Mouse (Mus musculus): ENCODE data around the gene G0s2. TPM values are rescaled to one million over a fixed set of nuclear protein-coding genes. Genes with fewer than 3 reads are reported as not detected.

The G0s2 gene
- polyA plus RNA-seq, 1 experiment from 2014 or later: 17.1 TPM

GRCm38 (mm10) chr1:193303096-193303495 lies 30.1 kb upstream of the G0s2 start:
- no peak for ATAC-seq (ENCODE audit: insufficient number of reproducible peaks, insufficient read depth, low FRiP score, low TSS enrichment)
- H3K4me1 ChIP-seq: no peaks in the 10 kb centered on the region
- no peak overlapping the region for H3K27ac ChIP-seq
- 56% methylated on average over 2 of the region's 2 CpGs for WGBS
- no peaks in the 10 kb centered on the region for H3K36me3 ChIP-seq
- no peaks in the 10 kb centered on the region for H3K27me3 ChIP-seq
- no peak overlapping the region for H3K4me2 ChIP-seq (replicated peaks)
- no peak overlapping the region for H3K9ac ChIP-seq
- H3K4me3 ChIP-seq: no peak overlapping the region
- no peaks in the 10 kb centered on the region for H3K9me3 ChIP-seq

- Histone ChIP-seq H3K9ac (no peak overlapping the region), H3K4me3 (no peak overlapping the region), H3K36me3 (no peaks in the 10 kb centered on the region), H3K4me1 (no peaks in the 10 kb centered on the region), H3K9me3 (no peaks in the 10 kb centered on the region), H3K27ac (no peak overlapping the region), H3K4me2 (replicated peaks) (no peak overlapping the region), H3K27me3 (no peaks in the 10 kb centered on the region)
- no peak for ATAC-seq (ENCODE audit: insufficient number of reproducible peaks, insufficient read depth, low FRiP score, low TSS enrichment)
- WGBS: 58% methylated on average over 8 of the region's 8 CpGs
Measured at GRCm38 (mm10) chr1:193302093-193302405, 29.0 kb upstream of the G0s2 start.

- Histone ChIP-seq H3K27me3 (no peaks in the 10 kb centered on the region), H3K9me3 (no peaks in the 10 kb centered on the region), H3K4me3 (no peak overlapping the region), H3K9ac (no peak overlapping the region), H3K36me3 (no peaks in the 10 kb centered on the region), H3K4me1 (no peaks in the 10 kb centered on the region), H3K27ac (no peak overlapping the region), H3K4me2 (replicated peaks) (no peak overlapping the region)
- 64% methylated on average over 6 of the region's 6 CpGs for WGBS
- peak; percentile 67; the same call in 1 of the 2 replicates for ATAC-seq (ENCODE audit: insufficient number of reproducible peaks, insufficient read depth, low FRiP score, low TSS enrichment)
Measured at GRCm38 (mm10) chr1:193301216-193302092, 28.4 kb upstream of the G0s2 start.

GRCm38 (mm10) chr1:193299995-193300394 lies 27.0 kb upstream of the G0s2 start:
- Histone ChIP-seq H3K36me3 (no peaks in the 10 kb centered on the region), H3K9me3 (no peaks in the 10 kb centered on the region), H3K4me3 (no peak overlapping the region), H3K4me2 (replicated peaks) (no peak overlapping the region), H3K27me3 (no peaks in the 10 kb centered on the region), H3K4me1 (no peaks in the 10 kb centered on the region), H3K27ac (no peak overlapping the region), H3K9ac (no peak overlapping the region)
- ATAC-seq (ENCODE audit: insufficient number of reproducible peaks, insufficient read depth, low FRiP score, low TSS enrichment): no peak
- 53% methylated on average over 1 of the region's 1 CpGs for WGBS

GRCm38 (mm10) chr1:193298141-193298765 lies 25.2 kb upstream of the G0s2 start:
- Histone ChIP-seq H3K27ac (no peak overlapping the region), H3K36me3 (no peaks in the 10 kb centered on the region), H3K9ac (no peak overlapping the region), H3K27me3 (no peaks in the 10 kb centered on the region), H3K4me1 (no peaks in the 10 kb centered on the region), H3K9me3 (no peaks in the 10 kb centered on the region), H3K4me2 (replicated peaks) (no peak overlapping the region), H3K4me3 (no peak overlapping the region)
- no peak for ATAC-seq (ENCODE audit: insufficient number of reproducible peaks, insufficient read depth, low FRiP score, low TSS enrichment)
- 84% methylated on average over 3 of the region's 3 CpGs for WGBS

GRCm38 (mm10) chr1:193295920-193296319 lies 22.9 kb upstream of the G0s2 start:
- H3K36me3 ChIP-seq: no peaks in the 10 kb centered on the region
- no peaks in the 10 kb centered on the region for H3K9me3 ChIP-seq
- H3K9ac ChIP-seq: no peak overlapping the region
- no peak for ATAC-seq (ENCODE audit: insufficient number of reproducible peaks, insufficient read depth, low FRiP score, low TSS enrichment)
- no peaks in the 10 kb centered on the region for H3K4me1 ChIP-seq
- H3K27me3 ChIP-seq: no peaks in the 10 kb centered on the region
- H3K4me3 ChIP-seq: no peak overlapping the region
- no peak overlapping the region for H3K27ac ChIP-seq
- no peak overlapping the region for H3K4me2 ChIP-seq (replicated peaks)
- WGBS: 83% methylated on average over 5 of the region's 5 CpGs

- no peaks in the 10 kb centered on the region for H3K9me3 ChIP-seq
- no peaks in the 10 kb centered on the region for H3K36me3 ChIP-seq
- H3K4me3 ChIP-seq: no peak overlapping the region
- no peaks in the 10 kb centered on the region for H3K4me1 ChIP-seq
- no peak overlapping the region for H3K9ac ChIP-seq
- no peak for ATAC-seq (ENCODE audit: insufficient number of reproducible peaks, insufficient read depth, low FRiP score, low TSS enrichment)
- no peak overlapping the region for H3K27ac ChIP-seq
- H3K4me2 ChIP-seq (replicated peaks): no peak overlapping the region
- no peaks in the 10 kb centered on the region for H3K27me3 ChIP-seq
- WGBS: 85% methylated on average over 3 of the region's 3 CpGs
Measured at GRCm38 (mm10) chr1:193293926-193294325, 20.9 kb upstream of the G0s2 start.

GRCm38 (mm10) chr1:193293039-193293438 lies 20.0 kb upstream of the G0s2 start:
- no peak for ATAC-seq (ENCODE audit: insufficient number of reproducible peaks, insufficient read depth, low FRiP score, low TSS enrichment)

GRCm38 (mm10) chr1:193290686-193291085 lies 17.7 kb upstream of the G0s2 start:
- Histone ChIP-seq H3K27ac (no peak overlapping the region), H3K27me3 (no peaks in the 10 kb centered on the region), H3K9ac (no peak overlapping the region), H3K4me2 (replicated peaks) (no peak overlapping the region), H3K4me3 (no peak overlapping the region), H3K36me3 (no peaks in the 10 kb centered on the region), H3K9me3 (no peaks in the 10 kb centered on the region), H3K4me1 (no peaks in the 10 kb centered on the region)
- no peak for ATAC-seq (ENCODE audit: insufficient number of reproducible peaks, insufficient read depth, low FRiP score, low TSS enrichment)

More at GRCm38 (mm10) chr1:193293039-193293438, 20.0 kb upstream of the G0s2 start:
- Histone ChIP-seq H3K9me3 (no peaks in the 10 kb centered on the region), H3K9ac (no peak overlapping the region), H3K4me2 (replicated peaks) (no peak overlapping the region), H3K36me3 (no peaks in the 10 kb centered on the region), H3K27ac (no peak overlapping the region), H3K4me3 (no peak overlapping the region), H3K27me3 (no peaks in the 10 kb centered on the region), H3K4me1 (no peaks in the 10 kb centered on the region)
- 55% methylated on average over 2 of the region's 2 CpGs for WGBS

- Histone ChIP-seq H3K27ac (no peak overlapping the region), H3K4me3 (no peak overlapping the region), H3K9ac (no peak overlapping the region), H3K36me3 (no peaks in the 10 kb centered on the region), H3K9me3 (no peaks in the 10 kb centered on the region), H3K27me3 (no peaks in the 10 kb centered on the region), H3K4me1 (no peaks in the 10 kb centered on the region), H3K4me2 (replicated peaks) (no peak overlapping the region)
- ATAC-seq (ENCODE audit: insufficient number of reproducible peaks, insufficient read depth, low FRiP score, low TSS enrichment): no peak
- WGBS: 82% methylated on average over 5 of the region's 5 CpGs
Measured at GRCm38 (mm10) chr1:193289914-193290313, 16.9 kb upstream of the G0s2 start.

GRCm38 (mm10) chr1:193289076-193289475 lies 16.1 kb upstream of the G0s2 start:
- H3K4me1 ChIP-seq: no peaks in the 10 kb centered on the region
- H3K4me2 ChIP-seq (replicated peaks): no peak overlapping the region
- H3K9ac ChIP-seq: no peak overlapping the region
- ATAC-seq (ENCODE audit: insufficient number of reproducible peaks, insufficient read depth, low FRiP score, low TSS enrichment): no peak
- H3K9me3 ChIP-seq: no peaks in the 10 kb centered on the region
- no peak overlapping the region for H3K27ac ChIP-seq
- H3K4me3 ChIP-seq: no peak overlapping the region
- no peaks in the 10 kb centered on the region for H3K36me3 ChIP-seq
- H3K27me3 ChIP-seq: no peaks in the 10 kb centered on the region
- WGBS: 91% methylated on average over 3 of the region's 3 CpGs

GRCm38 (mm10) chr1:193287578-193287977 lies 14.6 kb upstream of the G0s2 start:
- H3K9ac ChIP-seq: no peak overlapping the region
- H3K36me3 ChIP-seq: no peaks in the 10 kb centered on the region
- 86% methylated on average over 2 of the region's 2 CpGs for WGBS
- no peaks in the 10 kb centered on the region for H3K4me1 ChIP-seq
- ATAC-seq (ENCODE audit: insufficient number of reproducible peaks, insufficient read depth, low FRiP score, low TSS enrichment): no peak
- H3K4me2 ChIP-seq (replicated peaks): no peak overlapping the region
- H3K27ac ChIP-seq: no peak overlapping the region
- H3K27me3 ChIP-seq: no peaks in the 10 kb centered on the region
- no peaks in the 10 kb centered on the region for H3K9me3 ChIP-seq
- H3K4me3 ChIP-seq: no peak overlapping the region
